Mouse (Mus musculus) lung, postnatal 0 days (tissue): ENCODE measurements at regions not wholly inside any gene's neighbourhood (a gene's known extent, or its start where the extent isn't known, plus 50 kb on each side); places are given as distances from the start of the nearest gene placed in this dataset.

ENCODE experiments used
- CTCF ChIP-seq: IDR thresholded peaks from 2 replicates; pipeline ENCODE4 v1.5.1; 2016; ENCODE audit warnings: antibody characterized with exemption, mild to moderate bottlenecking
- EP300 ChIP-seq: IDR thresholded peaks from 2 replicates; pipeline ENCODE4 v1.6.1; 2016; ENCODE audit warnings: antibody characterized with exemption, mild to moderate bottlenecking, control low read depth

GRCm38 (mm10) chr3:34196451-34197162 lies 115.5 kb upstream of the Dnajc19 start:
- no peak for TF ChIP-seq CTCF
- TF ChIP-seq EP300 = no peak
